In genomic region chr17:69487116-69487515, GRCm38 (mm10) we compare ENCODE assay signal across 33 mouse cellular contexts. TPM values are rescaled to one million over a fixed set of nuclear protein-coding genes. Genes with fewer than 3 reads are reported as not detected.
"Had no signal": no experiment of that assay in that cellular context is flagged by ENCODE, and none has a peak within 500 bp of the region (broad histone marks: within the 10 kb centered on the region; RNA-seq: fewer than 3 reads in every experiment).

No protein-coding gene starts in this region.

- H3K27me3 ChIP-seq: heart, embryonic 12.5 days; hindbrain, embryonic 12.5 days; intestine, embryonic 15.5 days; limb, embryonic 12.5 days; liver, embryonic 13.5 days; liver, embryonic 15.5 days had no signal

- H3K36me3 ChIP-seq: heart, embryonic 10.5 days; heart, embryonic 12.5 days; hindbrain, embryonic 12.5 days; intestine, embryonic 15.5 days; limb, embryonic 10.5 days; limb, embryonic 12.5 days; liver, embryonic 13.5 days; liver, embryonic 15.5 days had no signal

- H3K4me2 ChIP-seq: heart, embryonic 12.5 days; hindbrain, embryonic 12.5 days; hindbrain, embryonic 14.5 days; intestine, embryonic 15.5 days; limb, embryonic 12.5 days; liver, embryonic 11.5 days; liver, embryonic 13.5 days; liver, embryonic 15.5 days had no signal

- H3K9me3 ChIP-seq: heart, embryonic 10.5 days; hindbrain, embryonic 12.5 days; intestine, embryonic 15.5 days; limb, embryonic 10.5 days; limb, embryonic 12.5 days; liver, embryonic 13.5 days; liver, embryonic 15.5 days had no signal

- H3K4me1 ChIP-seq: heart, embryonic 10.5 days; heart, embryonic 12.5 days; hindbrain, embryonic 12.5 days; intestine, embryonic 15.5 days; liver, embryonic 13.5 days; liver, embryonic 15.5 days had no signal

- H3K4me3 ChIP-seq: heart, embryonic 10.5 days; heart, embryonic 12.5 days; hindbrain, embryonic 12.5 days; intestine, embryonic 15.5 days; layer of hippocampus, adult 2 months; left cerebral cortex, adult 2 months; limb, embryonic 10.5 days; limb, embryonic 12.5 days; liver, embryonic 13.5 days; liver, embryonic 15.5 days had no signal

- H3K9ac ChIP-seq: heart, embryonic 12.5 days; hindbrain, embryonic 12.5 days; hindbrain, embryonic 14.5 days; intestine, embryonic 15.5 days; limb, embryonic 12.5 days; liver, embryonic 13.5 days; liver, embryonic 15.5 days had no signal

- ATAC-seq: hindbrain, embryonic 16.5 days; inflammation-experienced regulatory T-cells, adult 6 months; intestine, embryonic 15.5 days; intestine, postnatal 0 days had no signal

- DNase-seq: gastrocnemius, postnatal 14 days; gastrocnemius, postnatal 36 days; heart, adult 18-20 months; heart, postnatal 10 days; kidney, adult 18-20 months; kidney, adult 8-10 months; kidney, postnatal 10 days; kidney, postnatal 25 days; kidney, postnatal 4 days; liver; liver, embryonic 13.5 days had no signal

- H3K27ac ChIP-seq: heart, embryonic 10.5 days; hindbrain, embryonic 12.5 days; hindbrain, embryonic 14.5 days; intestine, embryonic 15.5 days; layer of hippocampus, adult 2 months; left cerebral cortex, adult 2 months; limb, embryonic 10.5 days; limb, embryonic 12.5 days; liver, embryonic 13.5 days; liver, embryonic 15.5 days had no signal

RNA-seq across cellular contexts. Expression of gene Akain1, which starts 48.0 kb away (rescaled TPM):
- total RNA-seq: gastrocnemius, adult 18-20 months; gastrocnemius, adult 8-10 months; gastrocnemius, postnatal 14 days; gastrocnemius, postnatal 36 days; heart, adult 8-10 months; heart, postnatal 10 days; hematopoietic stem cell, adult 5-6 weeks had no signal
- polyA plus RNA-seq: heart, embryonic 10.5 days; heart, embryonic 12.5 days; heart, embryonic 14.5 days; inflammation-experienced regulatory T-cells, adult 6 months; intestine, embryonic 15.5 days; intestine, postnatal 0 days; kidney, embryonic 14.5 days; kidney, embryonic 16.5 days; limb, embryonic 10.5 days; limb, embryonic 12.5 days; limb, embryonic 14.5 days; liver, embryonic 11.5 days; liver, embryonic 13.5 days; liver, embryonic 15.5 days had no signal
